In genomic region chr15:85634322-85635141, GRCm38 (mm10) we compare ENCODE assay signal across 8 mouse cellular contexts. TPM values are rescaled to one million over a fixed set of nuclear protein-coding genes. Genes with fewer than 3 reads are reported as not detected.
DNase-seq lines count a peak whose midpoint lies in the region; ATAC-seq and TF ChIP-seq lines count a peak whose summit lies in the region.

No protein-coding gene starts in this region.

- in situ Hi-C loops in ES-E14 (cut with MboI; ENCODE audit: low sequenced_read_pairs in 2 of 2, unreplicated experiment in 2 of 2) = no loop called here

- H3K9me3 ChIP-seq in ES-E14 (ENCODE audit: control insufficient read depth, insufficient read depth, low read depth, low read length) = no peaks in the 10 kb centered on the region
- H3K9me3 ChIP-seq in forebrain, embryonic 15.5 days = no peaks in the 10 kb centered on the region
- H3K9me3 ChIP-seq in lung, embryonic 14.5 days (ENCODE audit: low read depth, low read length) = no peaks in the 10 kb centered on the region

- no peaks in the 10 kb centered on the region for H3K27me3 ChIP-seq in forebrain, embryonic 15.5 days
- no peaks in the 10 kb centered on the region for H3K27me3 ChIP-seq in lung, embryonic 14.5 days (ENCODE audit: insufficient read depth, low read length)
- H3K27me3 ChIP-seq in thymus, adult 2 months (ENCODE audit: control insufficient read depth, insufficient read depth, low read length) = no peaks in the 10 kb centered on the region

- peak; percentile 82; the same call in 1 of the 2 replicates for TF ChIP-seq POLR2A in olfactory bulb, adult 2 months (IDR thresholded peaks at IDR 0.05; ENCODE audit: insufficient read depth, low read depth, low read length)
- TF ChIP-seq POLR2A in thymus, adult 2 months (IDR thresholded peaks at IDR 0.05; ENCODE audit: control insufficient read depth, extremely low read depth, insufficient read depth, low read length, poor library complexity) = peak; percentile 83

- DNase-seq in ES-E14 (ENCODE audit: low read depth, low spot score) = peak; percentile 96
- DNase-seq in cerebellum, adult 11-12 months = peak; percentile 99
- DNase-seq in heart, postnatal 36 days = peak; percentile 98 to 99
- peak; percentile 98 to 99 for DNase-seq in layer of hippocampus, adult 2 months (ENCODE audit: low spot score in 2 of 2)
- peak; percentile 99 for DNase-seq in lung, embryonic 14.5 days
- DNase-seq in thymus, adult 2 months = peak; percentile 100

- H3K9ac ChIP-seq in ES-E14 (ENCODE audit: insufficient read depth, low read depth, low read length, poor library complexity, severe bottlenecking) = peak overlapping the region; percentile 92
- peak overlapping the region; percentile 78 for H3K9ac ChIP-seq in forebrain, embryonic 15.5 days (replicated peaks)
- peak overlapping the region; percentile 73 for H3K9ac ChIP-seq in lung, embryonic 14.5 days

- peak overlapping the region; percentile 84 to 94 for H3K4me3 ChIP-seq in ES-E14 (ENCODE audit: insufficient read depth in 1 of 2, low read depth in 1 of 2, low read length in 2 of 2, poor library complexity in 1 of 2, severe bottlenecking in 1 of 2)
- peak overlapping the region; percentile 60 for H3K4me3 ChIP-seq in forebrain, embryonic 15.5 days
- peak overlapping the region; percentile 75 for H3K4me3 ChIP-seq in layer of hippocampus, adult 2 months
- H3K4me3 ChIP-seq in lung, embryonic 14.5 days (ENCODE audit: low read depth, low read length) = peak overlapping the region; percentile 55
- H3K4me3 ChIP-seq in olfactory bulb, adult 2 months (ENCODE audit: insufficient read depth, low read depth, low read length) = peak overlapping the region; percentile 67
- H3K4me3 ChIP-seq in thymus, adult 2 months (ENCODE audit: control insufficient read depth, insufficient read depth, low read length) = peak overlapping the region; percentile 70

- H3K4me1 ChIP-seq in ES-E14 (ENCODE audit: control insufficient read depth in 2 of 2, insufficient read depth in 2 of 2, low read length in 2 of 2, poor library complexity in 1 of 2) = peaks cover 0 to 2% of the 10 kb centered on the region in 2 experiments; a peak in 1 of 4 replicates
- H3K4me1 ChIP-seq in forebrain, embryonic 15.5 days = peaks cover 14% of the 10 kb centered on the region
- H3K4me1 ChIP-seq in lung, embryonic 14.5 days (ENCODE audit: insufficient read depth) = no peaks in the 10 kb centered on the region
- peaks cover 4% of the 10 kb centered on the region for H3K4me1 ChIP-seq in olfactory bulb, adult 2 months (ENCODE audit: control insufficient read depth, insufficient read depth, low read length)
- H3K4me1 ChIP-seq in thymus, adult 2 months (replicated peaks; ENCODE audit: control insufficient read depth, insufficient read depth, low read length) = peaks cover 4% of the 10 kb centered on the region

- no peak for TF ChIP-seq CTCF in layer of hippocampus, adult 2 months (conservative IDR thresholded peaks at IDR 0.05)
- peak; percentile 12; the same call in 1 of the 2 replicates for TF ChIP-seq CTCF in lung, embryonic 14.5 days (IDR thresholded peaks at IDR 0.05; ENCODE audit: low read depth)
- TF ChIP-seq CTCF in olfactory bulb, adult 2 months (IDR thresholded peaks at IDR 0.05; ENCODE audit: insufficient read depth, low read depth, low read length) = no peak
- peak; percentile 50; the same call in 1 of the 2 replicates for TF ChIP-seq CTCF in thymus, adult 2 months (IDR thresholded peaks at IDR 0.05; ENCODE audit: borderline replicate concordance, control insufficient read depth, extremely low read depth, insufficient read depth, low read length, poor library complexity)

- peak; percentile 97 for ATAC-seq in forebrain, embryonic 15.5 days (replicated peaks)
- ATAC-seq in lung, embryonic 14.5 days (ENCODE audit: insufficient read depth) = peak; percentile 97

- H3K4me2 ChIP-seq in forebrain, embryonic 15.5 days (replicated peaks) = peak overlapping the region; percentile 60
- peak overlapping the region; percentile 66 for H3K4me2 ChIP-seq in lung, embryonic 14.5 days

- H3K27ac ChIP-seq in ES-E14 (ENCODE audit: insufficient read depth, low read depth, low read length, poor library complexity, severe bottlenecking) = peak overlapping the region; percentile 82
- peak overlapping the region; percentile 91 for H3K27ac ChIP-seq in forebrain, embryonic 15.5 days (replicated peaks)
- H3K27ac ChIP-seq in layer of hippocampus, adult 2 months = peak overlapping the region; percentile 97
- H3K27ac ChIP-seq in lung, embryonic 14.5 days (ENCODE audit: low read depth) = peak overlapping the region; percentile 91
- H3K27ac ChIP-seq in olfactory bulb, adult 2 months (ENCODE audit: insufficient read depth, low read depth, low read length) = peak overlapping the region; percentile 91
- peak overlapping the region; percentile 88 for H3K27ac ChIP-seq in thymus, adult 2 months (ENCODE audit: control insufficient read depth, insufficient read depth, low read length)

- intact Hi-C loops in heart, postnatal 36 days (cut with DNase I) = loop anchor here (2.0 kb wide), 1 partner anchor 18 kb away; no protein-coding TSS in a partner anchor

- WGBS in forebrain, embryonic 15.5 days = under 1% methylated on average over 58 of the region's 58 CpGs
- under 1% methylated on average over 58 of the region's 58 CpGs for WGBS in lung, embryonic 14.5 days
- WGBS in olfactory bulb, adult 2 months = under 1% methylated on average over 58 of the region's 58 CpGs
- WGBS in thymus, adult 2 months = under 1% methylated on average over 58 of the region's 58 CpGs

- no peaks in the 10 kb centered on the region for H3K36me3 ChIP-seq in ES-E14 (ENCODE audit: control insufficient read depth, insufficient read depth, low read length, poor library complexity, severe bottlenecking)
- H3K36me3 ChIP-seq in forebrain, embryonic 15.5 days = no peaks in the 10 kb centered on the region
- no peaks in the 10 kb centered on the region for H3K36me3 ChIP-seq in lung, embryonic 14.5 days (ENCODE audit: insufficient read depth)
- H3K36me3 ChIP-seq in thymus, adult 2 months (ENCODE audit: control insufficient read depth, insufficient read depth, low read length) = no peaks in the 10 kb centered on the region

TF ChIP-seq in ES-E14, 5 proteins besides CTCF, POLR2A, EP300 and RAD21:
- TF ChIP-seq ZNF384 (IDR thresholded peaks at IDR 0.05; ENCODE audit: low read depth, low read length) (no peak), CHD2 (IDR thresholded peaks at IDR 0.05; ENCODE audit: low read depth, low read length) (no peak), HCFC1 (IDR thresholded peaks at IDR 0.05; ENCODE audit: borderline replicate concordance, insufficient read depth, low read length) (no peak), ZC3H11A (IDR thresholded peaks at IDR 0.05; ENCODE audit: borderline replicate concordance, low read depth, low read length) (no peak), MAFK (IDR thresholded peaks at IDR 0.05; ENCODE audit: insufficient read depth, low read depth, low read length) (no peak)

RNA-seq across cellular contexts. Expression of gene Wnt7b, which starts 52.3 kb away (rescaled TPM):
- total RNA-seq in ES-E14 (2012; rRNA removed) = 11.2 and 15.5 TPM in 2 replicates
- polyA plus RNA-seq in forebrain, embryonic 15.5 days (2015; fragmentation: Nextera tagmentation; extraction: Ambion mirVana) = 132 and 133 TPM in 2 replicates
- total RNA-seq in heart, postnatal 36 days (2021) = under 1 TPM; 0.11 to 0.25 TPM
- 10 to 100 TPM; 46.4 to 47.6 TPM for total RNA-seq in layer of hippocampus, adult 2 months (2021)
- polyA plus RNA-seq in lung, embryonic 14.5 days (2014; fragmentation: Nextera tagmentation; extraction: Ambion mirVana) = 65.7 and 77.0 TPM in 2 replicates
- not detected in 2 replicates for polyA plus RNA-seq in olfactory bulb, adult 2 months (2012; ENCODE audit: insufficient read depth, insufficient read length, low replicate concordance, missing spikeins)
- 3.4 and 3.8 TPM in 2 replicates for polyA plus RNA-seq in thymus, adult 2 months (2012; rRNA removed)

Comparison
In these comparisons a context has a peak if more than half of its experiments do, and no peak if none do; other contexts are left out.
1. Peak in every context shown above with its lines: DNase-seq, ATAC-seq, H3K4me3 ChIP-seq and H3K27ac ChIP-seq.
2. CTCF ChIP-seq: peak in lung, embryonic 14.5 days (single experiment) and thymus, adult 2 months (single experiment); none in layer of hippocampus, adult 2 months (single experiment) and olfactory bulb, adult 2 months (single experiment).
3. RNA of gene Wnt7b, which starts 52.3 kb away (polyA plus RNA-seq): 132 to 133 TPM in forebrain, embryonic 15.5 days and 65.7 to 77.0 TPM in lung, embryonic 14.5 days; 3.4 to 3.8 TPM in thymus, adult 2 months and not detected in olfactory bulb, adult 2 months; every median in the first group is over 10 times any median in the second.